Mouse (Mus musculus) G1E (cell line): ENCODE results near the gene Tifa.

ENCODE experiments used
- CTCF ChIP-seq: IDR thresholded peaks from 2 replicates; pipeline ENCODE4 v1.5.1; 2012; ENCODE audit warnings: low read depth, low read length, inconsistent platforms, mixed read lengths
- GATA1 ChIP-seq: IDR thresholded peaks from 2 replicates; pipeline ENCODE4 v1.6.1; 2012; ENCODE audit warnings: borderline replicate concordance, low read length, inconsistent platforms, mixed read lengths
- GATA2 ChIP-seq: IDR thresholded peaks from 2 replicates; pipeline ENCODE4 v1.6.1; 2012; ENCODE audit warnings: low read depth, low read length, inconsistent platforms, borderline replicate concordance
- POLR2AphosphoS5 ChIP-seq: IDR thresholded peaks from 2 replicates; pipeline ENCODE4 v1.6.1; 2012; ENCODE audit warnings: low read depth, low read length, inconsistent platforms; ENCODE audit not compliant: insufficient replicate concordance
- TAL1 ChIP-seq: conservative IDR thresholded peaks from 2 replicates; pipeline ENCODE4 v1.6.1; 2012; ENCODE audit warnings: low read depth, low read length, inconsistent platforms, mixed read lengths

DNA sequence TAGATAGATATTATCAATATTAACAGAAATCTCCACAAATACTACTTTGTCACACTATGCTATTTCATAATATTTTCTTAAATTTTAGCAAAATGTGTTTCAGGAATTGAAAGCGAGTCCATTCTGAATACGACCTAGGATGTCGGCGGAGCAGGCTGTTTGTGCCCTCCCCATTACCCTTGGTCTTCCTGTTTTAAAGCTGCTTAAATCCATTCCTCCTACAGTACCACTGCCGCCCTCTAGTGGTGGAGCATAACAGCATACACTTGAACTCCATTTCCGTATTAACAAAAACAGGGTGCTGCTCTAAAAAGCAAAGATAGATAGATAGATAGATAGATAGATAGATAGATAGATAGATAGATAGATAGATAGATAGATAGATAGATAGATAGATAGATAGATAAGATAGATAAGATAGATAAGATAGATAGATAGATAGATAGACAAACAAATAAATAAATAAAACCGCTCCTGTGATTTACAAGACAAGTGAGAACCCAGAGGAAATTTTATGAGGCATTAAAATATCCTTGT is 26.5 kb upstream of the Tifa start:
- TF ChIP-seq CTCF (peak; percentile 54), TAL1 (no peak), POLR2AphosphoS5 (no peak), GATA1 (no peak), GATA2 (no peak)
